Mouse (Mus musculus) Patski (cell line): ENCODE data around the gene Vps50. TPM values are rescaled to one million over a fixed set of nuclear protein-coding genes. Genes with fewer than 3 reads are reported as not detected.
"Not testable (repeated sequence)": the region's sequence is repeated elsewhere in the genome, so short reads cannot be mapped to it uniquely, and the experiment has no call there.

ENCODE experiments used
- ATAC-seq: fragments of 100-300 bp; one replicate; pipeline ENCODE4 v1.8.0; 2021
- CTCF ChIA-PET: fragments of 350-600 bp; sonication (Branson Sonifier 250); formaldehyde crosslinking; loops from one replicate; lab custom pipeline; 2022; ENCODE audit warnings: inconsistent platforms; lab: Charles Lee
- POLR2A ChIA-PET: fragments of 350-600 bp; sonication (Branson Sonifier 250); formaldehyde crosslinking; loops from one replicate; lab custom pipeline; 2022; ENCODE audit warnings: antibody characterized with exemption, inconsistent platforms; lab: Charles Lee
- DNase-seq: peaks from one replicate; pipeline ENCODE4 v3.0.0-alpha.2; 2011; ENCODE audit warnings: low read depth, low spot score
- H3K27me3 ChIP-seq: fragments of 371-371 bp; one replicate; pipeline ENCODE4 v1.5.1; 2021
- CTCF ChIP-seq: fragments of 100-300 bp; IDR thresholded peaks from one replicate; pipeline ENCODE4 v1.5.1; 2021
- in situ Hi-C: fragments of 300-500 bp; cut with MboI; formaldehyde crosslinking; loops from 3 replicates; pipeline ENCODE4 v1.11.1; 2018; ENCODE audit warnings: low pct_unique_long_range_greater_than_20kb, mixed read lengths
- polyA plus RNA-seq: library from polyadenylated mRNA; unstranded; gene quantifications from one replicate; pipeline ENCODE4 v1.2.3, GENCODE M21; 2021

The Vps50 gene
- polyA plus RNA-seq, 1 experiment from 2014 or later = 28.6 TPM

GRCm38 (mm10) chr6:3485133-3485532, 13.0 kb upstream of the Vps50 start:
- TF ChIP-seq CTCF = no peak
- H3K27me3 ChIP-seq = peaks cover 38% of the 10 kb centered on the region
- in situ Hi-C loops = no loop called here
- ChIA-PET POLR2A (interaction anchor here (0.7 kb wide), 1 partner anchor 890 kb away, joined by 3 read pairs; no protein-coding TSS in a partner anchor), CTCF (no interaction called here)
- DNase-seq = no peak
- ATAC-seq = no peak

GRCm38 (mm10) chr6:3487355-3487754, 10.8 kb upstream of the Vps50 start:
- ChIA-PET POLR2A (no interaction called here), CTCF (interaction anchor here (2.3 kb wide), 1 partner anchor 8 kb away, joined by 10 read pairs; no protein-coding TSS in a partner anchor)
- DNase-seq (no peak), ATAC-seq (no peak)
- in situ Hi-C loops = no loop called here
- TF ChIP-seq CTCF = no peak
- H3K27me3 ChIP-seq = peaks cover 48% of the 10 kb centered on the region

- ChIA-PET CTCF (no interaction called here), POLR2A (no interaction called here)
- ATAC-seq = no peak
- no peak for DNase-seq
- in situ Hi-C loops = no loop called here
- peaks cover 57% of the 10 kb centered on the region for H3K27me3 ChIP-seq
- TF ChIP-seq CTCF = no peak
Observed at GRCm38 (mm10) chr6:3494285-3494684, 3.9 kb upstream of the Vps50 start.

- DNase-seq = no peak
- ATAC-seq = no peak
- in situ Hi-C loops = no loop called here
- peak; percentile 62 for TF ChIP-seq CTCF
- ChIA-PET POLR2A (no interaction called here), CTCF (interaction anchor here (0.8 to 2.6 kb wide), 9 partner anchors 10 to 31 kb away, joined by 3 to 10 read pairs (median 7); no protein-coding TSS in a partner anchor)
- H3K27me3 ChIP-seq = peaks cover 43% of the 10 kb centered on the region
Observed at GRCm38 (mm10) chr6:3496210-3496609, 2.0 kb upstream of the Vps50 start.

- ChIA-PET CTCF (no interaction called here), POLR2A (no interaction called here)
- no peak for DNase-seq
- in situ Hi-C loops = loop anchor here (25.0 kb wide), 2 partner anchors 912 to 1037 kb away; no protein-coding TSS in a partner anchor
- no peak for TF ChIP-seq CTCF
- peaks cover 4% of the 10 kb centered on the region for H3K27me3 ChIP-seq
- no peak for ATAC-seq
Observed at GRCm38 (mm10) chr6:3500286-3500685, 2.1 kb downstream of the Vps50 start.

- TF ChIP-seq CTCF = no peak
- POLR2A ChIA-PET = no interaction called here
- CTCF ChIA-PET = no interaction called here
- ATAC-seq = no peak
- in situ Hi-C loops = loop anchor here (25.0 kb wide), 2 partner anchors 907 to 1032 kb away; no protein-coding TSS in a partner anchor
- DNase-seq = no peak
- H3K27me3 ChIP-seq = no peaks in the 10 kb centered on the region
Observed at GRCm38 (mm10) chr6:3505289-3505688, 7.1 kb downstream of the Vps50 start.

GRCm38 (mm10) chr6:3507078-3507477, 8.9 kb downstream of the Vps50 start:
- in situ Hi-C loops = loop anchor here (25.0 kb wide), 2 partner anchors 905 to 1030 kb away; no protein-coding TSS in a partner anchor
- TF ChIP-seq CTCF = no peak
- ChIA-PET CTCF (interaction anchor here (2.3 kb wide), 1 partner anchor 11 kb away, joined by 7 read pairs; no protein-coding TSS in a partner anchor), POLR2A (no interaction called here)
- no peaks in the 10 kb centered on the region for H3K27me3 ChIP-seq
- ATAC-seq (no peak), DNase-seq (no peak)

- CTCF ChIA-PET = interaction anchor here (0.8 to 2.3 kb wide), 2 partner anchors 9 to 12 kb away, joined by 3 to 7 read pairs; partner anchors contain the start of gene Vps50
- ATAC-seq, DNase-seq, POLR2A ChIA-PET, H3K27me3 ChIP-seq: not testable (repeated sequence)
- in situ Hi-C loops = loop anchor here (25.0 kb wide), 2 partner anchors 904 to 1029 kb away; no protein-coding TSS in a partner anchor
Observed at GRCm38 (mm10) chr6:3508151-3508550, 10.0 kb downstream of the Vps50 start.

- ChIA-PET CTCF (no interaction called here), POLR2A (no interaction called here)
- H3K27me3 ChIP-seq = no peaks in the 10 kb centered on the region
- ATAC-seq = peak; percentile 71
- peak; percentile 49 for TF ChIP-seq CTCF
- DNase-seq = peak; percentile 28
- in situ Hi-C loops = loop anchor here (25.0 kb wide), 2 partner anchors 903 to 1028 kb away; no protein-coding TSS in a partner anchor
Observed at GRCm38 (mm10) chr6:3509782-3510181, 11.6 kb downstream of the Vps50 start.

GRCm38 (mm10) chr6:3511116-3511515, 12.9 kb downstream of the Vps50 start:
- no peak for ATAC-seq
- ChIA-PET POLR2A (no interaction called here), CTCF (no interaction called here)
- in situ Hi-C loops = loop anchor here (25.0 kb wide), 2 partner anchors 901 to 1026 kb away; no protein-coding TSS in a partner anchor
- TF ChIP-seq CTCF = no peak
- no peak for DNase-seq
- no peaks in the 10 kb centered on the region for H3K27me3 ChIP-seq

- in situ Hi-C loops = loop anchor here (25.0 kb wide), 2 partner anchors 901 to 1026 kb away; no protein-coding TSS in a partner anchor
- no peak for TF ChIP-seq CTCF
- ChIA-PET CTCF (no interaction called here), POLR2A (no interaction called here)
- no peaks in the 10 kb centered on the region for H3K27me3 ChIP-seq
- ATAC-seq (no peak), DNase-seq (no peak)
Observed at GRCm38 (mm10) chr6:3511612-3512011, 13.4 kb downstream of the Vps50 start.
